Comparison of ENCODE assay signal across 13 mouse cellular contexts in genomic region chr12:25213782-25214478, GRCm38 (mm10).
DNase-seq lines count a peak whose midpoint lies in the region; ATAC-seq lines count a peak whose summit lies in the region.
"Had no signal": no experiment of that assay in that cellular context is flagged by ENCODE, and none has a peak within 500 bp of the region (broad histone marks: within the 10 kb centered on the region; RNA-seq: fewer than 3 reads in every experiment).

No protein-coding gene starts in this region.

- DNase-seq in adrenal gland, adult 2 months = peak; percentile 67
- DNase-seq in adrenal gland, adult 18-20 months (ENCODE audit: low spot score in 2 of 2) = no peak
- peak; percentile 27 for DNase-seq in layer of hippocampus, adult 11-12 months (ENCODE audit: low spot score)
- DNase-seq in layer of hippocampus, postnatal 36 days = no peak
- DNase-seq in adrenal gland, postnatal 25 days = peak; percentile 35
- no peak for DNase-seq in natural killer cell, adult 2 months (ENCODE audit: low spot score in 2 of 2)
- DNase-seq in thymus, postnatal 4 days = no peak
- DNase-seq: cerebellum, adult 18-20 months; gastrocnemius, postnatal 25 days; right cerebral cortex, postnatal 25 days had no signal

- ATAC-seq in CD4-positive, CD25-positive, alpha-beta regulatory T cell, adult 4 months = peak; percentile 40
- ATAC-seq: liver, embryonic 12.5 days; midbrain, embryonic 13.5 days had no signal

Comparison
In these comparisons a context has a peak if more than half of its experiments do, and no peak if none do; other contexts are left out.
1. DNase-seq: peak in adrenal gland, adult 2 months (single experiment), layer of hippocampus, adult 11-12 months (single experiment) and adrenal gland, postnatal 25 days (single experiment); none in adrenal gland, adult 18-20 months (0 of 2), layer of hippocampus, postnatal 36 days (0 of 2), natural killer cell, adult 2 months (0 of 2) and thymus, postnatal 4 days (single experiment).